Mouse (Mus musculus): ENCODE results near the gene Sdr39u1. TPM values are rescaled to one million over a fixed set of nuclear protein-coding genes. Genes with fewer than 3 reads are reported as not detected.

Sdr39u1 gene
- polyA plus RNA-seq, 1 experiment from 2014 or later = 98.8 TPM

GRCm38 (mm10) chr14:55913406-55913805 lies 13.3 kb upstream of the Sdr39u1 start:
- ATAC-seq (ENCODE audit: low FRiP score, low read depth) = no peak
- no peaks in the 10 kb centered on the region for H3K27me3 ChIP-seq
- WGBS = 24% methylated on average over 4 of the region's 4 CpGs

GRCm38 (mm10) chr14:55905518-55905917 lies 5.4 kb upstream of the Sdr39u1 start:
- Histone ChIP-seq H3K27ac (no peak overlapping the region), H3K9me3 (no peaks in the 10 kb centered on the region), H3K36me3 (no peaks in the 10 kb centered on the region), H3K4me1 (peaks cover 9% of the 10 kb centered on the region), H3K4me2 (replicated peaks) (no peak overlapping the region), H3K9ac (no peak overlapping the region), H3K4me3 (no peak overlapping the region), H3K27me3 (no peaks in the 10 kb centered on the region)
- no peak for ATAC-seq (ENCODE audit: low FRiP score, low read depth)
- 31% methylated on average over 1 of the region's 1 CpGs for WGBS

More at GRCm38 (mm10) chr14:55913406-55913805, 13.3 kb upstream of the Sdr39u1 start:
- H3K36me3 ChIP-seq = no peaks in the 10 kb centered on the region
- no peak overlapping the region for H3K27ac ChIP-seq
- no peak overlapping the region for H3K9ac ChIP-seq
- H3K4me1 ChIP-seq = peaks cover 4% of the 10 kb centered on the region; the same call in 1 of the 2 replicates
- no peak overlapping the region for H3K4me2 ChIP-seq (replicated peaks)
- H3K4me3 ChIP-seq = no peak overlapping the region
- H3K9me3 ChIP-seq = no peaks in the 10 kb centered on the region

GRCm38 (mm10) chr14:55900414-55900755 lies 292 bp upstream of the Sdr39u1 start:
- 6% methylated on average over 12 of the region's 12 CpGs for WGBS
- H3K9me3 ChIP-seq = no peaks in the 10 kb centered on the region
- ATAC-seq (ENCODE audit: low FRiP score, low read depth) = peak; percentile 28; the same call in 1 of the 2 replicates
- peaks cover 31% of the 10 kb centered on the region for H3K36me3 ChIP-seq
- H3K4me2 ChIP-seq (replicated peaks) = peak overlapping the region; percentile 88
- peak overlapping the region; percentile 85 for H3K9ac ChIP-seq
- H3K4me3 ChIP-seq = peak overlapping the region; percentile 62
- H3K27me3 ChIP-seq = no peaks in the 10 kb centered on the region
- peak overlapping the region; percentile 85 for H3K27ac ChIP-seq
- peaks cover 20% of the 10 kb centered on the region for H3K4me1 ChIP-seq

- Histone ChIP-seq H3K36me3 (peaks cover 45% of the 10 kb centered on the region), H3K27me3 (no peaks in the 10 kb centered on the region), H3K4me1 (peaks cover 20% of the 10 kb centered on the region), H3K9me3 (no peaks in the 10 kb centered on the region), H3K4me2 (replicated peaks) (peak overlapping the region; percentile 88), H3K4me3 (peak overlapping the region; percentile 62), H3K9ac (peak overlapping the region; percentile 85), H3K27ac (peak overlapping the region; percentile 85; the same call in 1 of the 2 replicates)
- ATAC-seq (ENCODE audit: low FRiP score, low read depth) = no peak
- 88% methylated on average over 7 of the region's 7 CpGs for WGBS
Observed at GRCm38 (mm10) chr14:55898947-55899346, 1.1 kb downstream of the Sdr39u1 start.

- no peak for ATAC-seq (ENCODE audit: low FRiP score, low read depth)
- no peaks in the 10 kb centered on the region for H3K9me3 ChIP-seq
- no peak overlapping the region for H3K4me3 ChIP-seq
- 92% methylated on average over 12 of the region's 12 CpGs for whole genome bisulfite sequencing
- H3K36me3 ChIP-seq = peaks cover 55% of the 10 kb centered on the region
- H3K27ac ChIP-seq = no peak overlapping the region
- H3K9ac ChIP-seq = no peak overlapping the region
- H3K4me2 ChIP-seq (replicated peaks) = no peak overlapping the region
- peaks cover 20% of the 10 kb centered on the region for H3K4me1 ChIP-seq
- no peaks in the 10 kb centered on the region for H3K27me3 ChIP-seq
Observed at GRCm38 (mm10) chr14:55897671-55898070, 2.4 kb downstream of the Sdr39u1 start.

- Histone ChIP-seq H3K9ac (peak overlapping the region; percentile 86), H3K27me3 (no peaks in the 10 kb centered on the region), H3K4me1 (peaks cover 34% of the 10 kb centered on the region), H3K36me3 (peaks cover 56% of the 10 kb centered on the region), H3K4me3 (peak overlapping the region; percentile 80), H3K4me2 (replicated peaks) (peak overlapping the region; percentile 84), H3K27ac (no peak overlapping the region), H3K9me3 (no peaks in the 10 kb centered on the region)
- ATAC-seq (ENCODE audit: low FRiP score, low read depth) = no peak
- 83% methylated on average over 24 of the region's 24 CpGs for WGBS
Observed at GRCm38 (mm10) chr14:55886571-55887382, 13.3 kb downstream of the Sdr39u1 start.

GRCm38 (mm10) chr14:55885791-55886271 lies 14.3 kb downstream of the Sdr39u1 start:
- peak overlapping the region; percentile 84 for H3K4me2 ChIP-seq (replicated peaks)
- peaks cover 34% of the 10 kb centered on the region for H3K4me1 ChIP-seq
- H3K27ac ChIP-seq = peak overlapping the region; percentile 90
- WGBS = 4% methylated on average over 16 of the region's 16 CpGs
- peaks cover 47% of the 10 kb centered on the region for H3K36me3 ChIP-seq
- H3K9me3 ChIP-seq = no peaks in the 10 kb centered on the region
- peak overlapping the region; percentile 80 for H3K4me3 ChIP-seq
- no peaks in the 10 kb centered on the region for H3K27me3 ChIP-seq
- H3K9ac ChIP-seq = peak overlapping the region; percentile 86
- ATAC-seq (ENCODE audit: low FRiP score, low read depth) = no peak

- Histone ChIP-seq H3K9ac (peak overlapping the region; percentile 86), H3K4me3 (peak overlapping the region; percentile 80), H3K9me3 (no peaks in the 10 kb centered on the region), H3K36me3 (peaks cover 42% of the 10 kb centered on the region), H3K4me2 (replicated peaks) (peak overlapping the region; percentile 84), H3K27me3 (no peaks in the 10 kb centered on the region), H3K4me1 (peaks cover 34% of the 10 kb centered on the region), H3K27ac (peak overlapping the region; percentile 90)
- under 1% methylated on average over 16 of the region's 30 CpGs for WGBS
- peak; percentile 62 for ATAC-seq (ENCODE audit: low FRiP score, low read depth)
Observed at GRCm38 (mm10) chr14:55885114-55885790, 14.8 kb downstream of the Sdr39u1 start.

- under 1% methylated on average over 26 of the region's 30 CpGs for WGBS
- H3K4me2 ChIP-seq (replicated peaks) = peak within 1 kb of the TSS; percentile 84
- peaks cover 34% of the 10 kb centered on the region for H3K4me1 ChIP-seq
- peak within 1 kb of the TSS; percentile 80 for H3K4me3 ChIP-seq
- H3K27me3 ChIP-seq = no peaks in the 10 kb centered on the region
- H3K27ac ChIP-seq = peak within 1 kb of the TSS; percentile 90
- no peaks in the 10 kb centered on the region for H3K9me3 ChIP-seq
- ATAC-seq (ENCODE audit: low FRiP score, low read depth) = peak; percentile 94
- peak within 1 kb of the TSS; percentile 86 for H3K9ac ChIP-seq
- H3K36me3 ChIP-seq = peaks cover 37% of the 10 kb centered on the region
Observed at GRCm38 (mm10) chr14:55884713-55885113, 15.4 kb downstream of the Sdr39u1 start, which contains the start of gene Khnyn. TSS of gene Khnyn (plus strand) at chr14:55884947.

- peak within 1 kb of the TSS; percentile 84 for H3K4me2 ChIP-seq (replicated peaks)
- H3K4me1 ChIP-seq = peaks cover 34% of the 10 kb centered on the region
- WGBS = 45% methylated on average over 4 of the region's 4 CpGs
- peak within 1 kb of the TSS; percentile 90 for H3K27ac ChIP-seq
- ATAC-seq (ENCODE audit: low FRiP score, low read depth) = 0 out of 2 replicates have a peak, but pooled peaks have one; percentile 14
- H3K9me3 ChIP-seq = no peaks in the 10 kb centered on the region
- peaks cover 31% of the 10 kb centered on the region for H3K36me3 ChIP-seq
- H3K9ac ChIP-seq = peak within 1 kb of the TSS; percentile 86
- H3K4me3 ChIP-seq = peak within 1 kb of the TSS; percentile 80
- H3K27me3 ChIP-seq = no peaks in the 10 kb centered on the region
Observed at GRCm38 (mm10) chr14:55884166-55884565, 15.9 kb downstream of the Sdr39u1 start, which contains the start of gene Cbln3. TSS of gene Cbln3 (minus strand) at chr14:55884392.

GRCm38 (mm10) chr14:55883663-55884062 lies 16.4 kb downstream of the Sdr39u1 start:
- ATAC-seq (ENCODE audit: low FRiP score, low read depth) = no peak
- Histone ChIP-seq H3K27me3 (no peaks in the 10 kb centered on the region), H3K4me1 (peaks cover 35% of the 10 kb centered on the region), H3K27ac (peak overlapping the region; percentile 90; the same call in 1 of the 2 replicates), H3K9ac (peak overlapping the region; percentile 86; the same call in 1 of the 2 replicates), H3K4me2 (replicated peaks) (no peak overlapping the region), H3K4me3 (no peak overlapping the region), H3K36me3 (peaks cover 26% of the 10 kb centered on the region), H3K9me3 (no peaks in the 10 kb centered on the region)
- WGBS = 87% methylated on average over 12 of the region's 12 CpGs

- H3K4me3 ChIP-seq = no peak overlapping the region
- ATAC-seq (ENCODE audit: low FRiP score, low read depth) = no peak
- H3K36me3 ChIP-seq = peaks cover 21% of the 10 kb centered on the region
- no peak overlapping the region for H3K9ac ChIP-seq
- no peak overlapping the region for H3K4me2 ChIP-seq (replicated peaks)
- 93% methylated on average over 13 of the region's 13 CpGs for WGBS
- no peaks in the 10 kb centered on the region for H3K27me3 ChIP-seq
- no peaks in the 10 kb centered on the region for H3K9me3 ChIP-seq
- no peak overlapping the region for H3K27ac ChIP-seq
- peaks cover 39% of the 10 kb centered on the region for H3K4me1 ChIP-seq
Observed at GRCm38 (mm10) chr14:55883149-55883661, 16.9 kb downstream of the Sdr39u1 start.

Data from limb, embryonic 13.5 days (tissue).